Mouse (Mus musculus) heart, embryonic 15.5 days (tissue): ENCODE measurements around the gene Arcn1. TPM values are rescaled to one million over a fixed set of nuclear protein-coding genes. Genes with fewer than 3 reads are reported as not detected.

ENCODE experiments used
- ATAC-seq: fragments of 200-750 bp; cut with Nextera tagmentation; replicated peaks from 2 replicates; pipeline ENCODE4 v1.8.0; 2017; ENCODE audit warnings: low read depth, moderate TSS enrichment; ENCODE audit not compliant: insufficient number of reproducible peaks, insufficient read depth, low FRiP score
- H3K27ac ChIP-seq: fragments of 300-500 bp; sonication (generic); 2 replicates; pipeline ENCODE4 v1.5.1; 2015; ENCODE audit warnings: mild to moderate bottlenecking, inconsistent platforms
- H3K27me3 ChIP-seq: fragments of 300-500 bp; sonication (generic); 2 replicates; pipeline ENCODE4 v1.6.1; 2015; ENCODE audit warnings: inconsistent platforms
- H3K36me3 ChIP-seq: fragments of 300-500 bp; sonication (generic); 2 replicates; pipeline ENCODE4 v1.6.1; 2015; ENCODE audit warnings: mild to moderate bottlenecking, inconsistent platforms
- H3K4me1 ChIP-seq: fragments of 300-500 bp; sonication (generic); replicated peaks from 2 replicates; pipeline ENCODE4 v1.6.1; 2015; ENCODE audit warnings: inconsistent platforms
- H3K4me2 ChIP-seq: fragments of 300-500 bp; sonication (generic); 2 replicates; pipeline ENCODE4 v1.6.1; 2015; ENCODE audit warnings: inconsistent platforms, mild to moderate bottlenecking, moderate library complexity
- H3K4me3 ChIP-seq: fragments of 300-500 bp; sonication (generic); 2 replicates; pipeline ENCODE4 v1.5.1; 2015; ENCODE audit warnings: mild to moderate bottlenecking, inconsistent platforms
- H3K9ac ChIP-seq: fragments of 300-500 bp; sonication (generic); 2 replicates; pipeline ENCODE4 v1.6.1; 2015; ENCODE audit warnings: mild to moderate bottlenecking, inconsistent platforms
- H3K9me3 ChIP-seq: fragments of 300-500 bp; sonication (generic); replicated peaks from 2 replicates; pipeline ENCODE4 v1.6.1; 2016; ENCODE audit warnings: inconsistent platforms
- WGBS: fragments of 180-500 bp; shearing (Covaris S2); methylation state at CpG from one replicate; pipeline ENCODE4 v1.1.7; 2015; ENCODE audit warnings: mixed read lengths; 5-methylcytosine and 5-hydroxymethylcytosine counted together
- polyA plus RNA-seq: library from polyadenylated mRNA; unstranded; fragments of >200 nt; fragmentation: Nextera tagmentation; extraction: Ambion mirVana; gene quantifications from 2 replicates; pipeline ENCODE4 v1.2.1, GENCODE M21; 2015

The Arcn1 gene
- polyA plus RNA-seq, 1 experiment from 2014 or later: 106 TPM

- Histone ChIP-seq H3K4me2 (no peak overlapping the region), H3K4me3 (no peak overlapping the region), H3K9me3 (no peaks in the 10 kb centered on the region), H3K27me3 (no peaks in the 10 kb centered on the region), H3K27ac (no peak overlapping the region; the same call in 1 of the 2 replicates), H3K4me1 (peaks cover 62% of the 10 kb centered on the region), H3K36me3 (peaks cover 20% of the 10 kb centered on the region), H3K9ac (no peak overlapping the region)
- no peak for ATAC-seq
- 85% methylated on average over 12 of the region's 12 CpGs for WGBS
Measured at GRCm38 (mm10) chr9:44718937-44719631, 48.6 kb downstream of the Arcn1 start.

- peaks cover 20% of the 10 kb centered on the region for H3K36me3 ChIP-seq
- H3K4me2 ChIP-seq: no peak overlapping the region
- no peaks in the 10 kb centered on the region for H3K27me3 ChIP-seq
- no peaks in the 10 kb centered on the region for H3K9me3 ChIP-seq
- peak overlapping the region; percentile 71 for H3K27ac ChIP-seq
- WGBS: 69% methylated on average over 10 of the region's 10 CpGs
- no peak for ATAC-seq
- H3K4me1 ChIP-seq: peaks cover 50% of the 10 kb centered on the region
- no peak overlapping the region for H3K4me3 ChIP-seq
- no peak overlapping the region for H3K9ac ChIP-seq
Measured at GRCm38 (mm10) chr9:44717822-44718242, 49.8 kb downstream of the Arcn1 start.

DNA sequence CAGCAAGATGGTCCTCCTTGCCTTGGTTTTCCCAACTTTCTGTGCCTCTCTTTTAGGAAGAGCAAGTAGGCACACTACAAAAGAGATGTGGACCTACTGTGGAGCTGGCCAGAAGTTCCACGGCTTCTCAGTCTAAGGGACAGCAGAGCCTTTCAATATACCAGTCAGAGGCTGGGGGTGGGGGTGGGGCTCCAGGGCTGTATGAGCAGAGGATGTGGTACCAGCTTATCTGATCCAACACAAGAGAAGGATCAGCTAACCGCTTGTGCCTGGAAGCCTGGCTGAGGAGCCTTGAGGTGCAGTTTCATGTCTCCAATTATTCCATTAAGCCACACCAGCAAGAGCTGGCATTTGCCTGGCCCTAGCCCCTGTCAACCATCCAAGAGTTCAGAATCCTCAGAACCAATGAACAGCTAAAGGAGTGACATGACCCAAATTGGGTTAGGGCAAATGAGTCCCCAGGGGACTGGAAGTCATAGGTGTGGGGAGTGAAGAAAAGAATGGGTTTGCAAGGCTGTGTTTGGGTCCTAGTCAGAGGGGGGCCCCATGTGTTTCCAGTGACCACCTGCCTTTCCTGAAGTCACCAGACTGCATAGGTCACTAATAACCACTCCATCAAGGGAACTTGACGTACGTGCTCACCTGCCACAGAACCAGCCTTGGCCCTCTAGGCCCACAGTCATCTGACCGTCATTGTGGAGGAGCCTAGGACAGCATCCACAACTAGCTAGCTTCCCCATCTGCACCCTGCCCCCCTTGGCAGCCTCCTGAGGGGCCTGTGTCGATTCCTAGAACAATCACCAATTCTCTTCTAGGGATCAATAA, 50.4 kb downstream of the Arcn1 start:
- Histone ChIP-seq H3K36me3 (peaks cover 25% of the 10 kb centered on the region), H3K4me2 (no peak overlapping the region), H3K9me3 (no peaks in the 10 kb centered on the region), H3K27ac (peak overlapping the region; percentile 71; the same call in 1 of the 2 replicates), H3K4me3 (no peak overlapping the region), H3K27me3 (no peaks in the 10 kb centered on the region), H3K9ac (no peak overlapping the region), H3K4me1 (peaks cover 44% of the 10 kb centered on the region)
- 71% methylated on average over 6 of the region's 6 CpGs for WGBS
- no peak for ATAC-seq

DNA sequence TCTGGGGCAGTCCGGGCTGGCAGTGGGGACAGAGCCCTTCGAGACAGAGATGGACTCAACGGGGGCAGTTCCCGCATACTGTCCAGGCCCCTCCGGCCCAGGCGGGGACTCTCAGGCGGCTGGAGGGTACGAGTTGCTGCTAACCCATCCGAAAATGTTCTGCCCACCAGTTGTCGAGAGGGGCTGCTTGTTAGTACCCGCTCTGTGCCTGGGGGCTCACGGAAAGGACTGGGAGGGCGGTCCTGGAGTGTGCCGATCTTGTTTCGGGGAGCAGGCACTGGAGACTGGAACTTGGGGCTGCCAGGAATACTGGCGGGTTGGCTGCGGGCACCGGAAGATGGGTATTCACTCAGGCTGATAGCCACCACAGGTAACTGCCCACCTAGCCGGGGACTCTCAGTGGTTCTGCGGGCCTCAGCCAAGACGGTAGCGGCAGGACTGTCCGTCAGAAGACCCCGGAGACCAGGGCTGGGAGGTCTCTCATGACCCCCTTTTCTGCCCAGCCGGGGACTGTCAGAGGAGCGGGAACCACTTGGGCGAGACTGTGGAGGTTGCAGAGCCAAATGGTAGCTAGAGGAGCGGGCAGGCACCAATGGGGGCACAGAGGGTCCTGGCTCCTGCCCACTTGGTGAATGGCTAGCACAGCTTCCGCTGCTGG, 51.8 kb downstream of the Arcn1 start:
- Histone ChIP-seq H3K4me3 (no peak overlapping the region), H3K4me1 (peaks cover 36% of the 10 kb centered on the region), H3K36me3 (peaks cover 32% of the 10 kb centered on the region), H3K27me3 (no peaks in the 10 kb centered on the region), H3K4me2 (no peak overlapping the region), H3K27ac (no peak overlapping the region), H3K9me3 (no peaks in the 10 kb centered on the region), H3K9ac (no peak overlapping the region)
- WGBS: 92% methylated on average over 29 of the region's 29 CpGs
- no peak for ATAC-seq

DNA sequence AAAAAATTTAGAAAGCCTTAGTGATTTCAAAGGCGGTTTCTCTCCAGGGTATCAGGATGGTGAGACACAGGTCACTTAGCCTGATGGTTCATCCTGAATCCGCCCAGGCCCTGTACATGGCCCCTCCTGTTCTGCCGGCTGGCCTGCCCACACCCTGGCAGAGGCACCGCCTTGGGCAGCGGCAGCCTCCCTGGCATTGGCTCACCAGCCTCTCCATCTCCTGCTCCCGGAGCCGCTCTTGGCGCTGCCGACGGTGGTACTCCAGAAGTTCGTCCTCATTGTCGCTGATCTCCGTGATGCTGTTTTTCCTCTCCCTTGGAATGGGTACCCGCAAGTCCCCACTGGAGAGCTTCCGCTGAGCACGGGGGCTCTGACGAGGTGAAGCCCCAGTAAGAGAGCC, 52.5 kb downstream of the Arcn1 start:
- 84% methylated on average over 17 of the region's 17 CpGs for WGBS

GRCm38 (mm10) chr9:44713574-44713973, 54.1 kb downstream of the Arcn1 start:
- H3K27me3 ChIP-seq: no peaks in the 10 kb centered on the region
- H3K9me3 ChIP-seq: no peaks in the 10 kb centered on the region
- no peak overlapping the region for H3K4me3 ChIP-seq
- no peak overlapping the region for H3K9ac ChIP-seq
- 58% methylated on average over 2 of the region's 2 CpGs for WGBS
- no peak overlapping the region for H3K27ac ChIP-seq
- ATAC-seq: no peak
- peaks cover 39% of the 10 kb centered on the region for H3K36me3 ChIP-seq
- peaks cover 28% of the 10 kb centered on the region for H3K4me1 ChIP-seq
- H3K4me2 ChIP-seq: no peak overlapping the region

More for the DNA sequence above, 52.5 kb downstream of the Arcn1 start:
- no peak for ATAC-seq
- Histone ChIP-seq H3K36me3 (peaks cover 39% of the 10 kb centered on the region), H3K9me3 (no peaks in the 10 kb centered on the region), H3K27me3 (no peaks in the 10 kb centered on the region), H3K4me1 (peaks cover 29% of the 10 kb centered on the region), H3K4me2 (no peak overlapping the region), H3K4me3 (no peak overlapping the region), H3K27ac (no peak overlapping the region), H3K9ac (no peak overlapping the region)

- 76% methylated on average over 6 of the region's 6 CpGs for WGBS
- Histone ChIP-seq H3K4me3 (no peak overlapping the region), H3K36me3 (peaks cover 39% of the 10 kb centered on the region), H3K9me3 (no peaks in the 10 kb centered on the region), H3K27ac (no peak overlapping the region), H3K27me3 (no peaks in the 10 kb centered on the region), H3K4me1 (peaks cover 26% of the 10 kb centered on the region), H3K9ac (no peak overlapping the region), H3K4me2 (no peak overlapping the region)
- ATAC-seq: no peak
Measured at GRCm38 (mm10) chr9:44713080-44713479, 54.6 kb downstream of the Arcn1 start.

- Histone ChIP-seq H3K4me1 (peaks cover 20% of the 10 kb centered on the region), H3K9ac (no peak overlapping the region), H3K4me2 (no peak overlapping the region), H3K9me3 (no peaks in the 10 kb centered on the region), H3K27me3 (no peaks in the 10 kb centered on the region), H3K4me3 (no peak overlapping the region), H3K27ac (no peak overlapping the region), H3K36me3 (peaks cover 43% of the 10 kb centered on the region)
- WGBS: 63% methylated on average over 17 of the region's 17 CpGs
- ATAC-seq: no peak
Measured at GRCm38 (mm10) chr9:44711602-44712001, 56.0 kb downstream of the Arcn1 start.

GRCm38 (mm10) chr9:44710213-44710612, 57.4 kb downstream of the Arcn1 start:
- ATAC-seq: no peak
- H3K36me3 ChIP-seq: peaks cover 38% of the 10 kb centered on the region; the same call in 1 of the 2 replicates

GRCm38 (mm10) chr9:44709600-44709999, 58.0 kb downstream of the Arcn1 start:
- Histone ChIP-seq H3K4me2 (no peak overlapping the region), H3K9ac (no peak overlapping the region), H3K9me3 (no peaks in the 10 kb centered on the region), H3K27ac (peak overlapping the region; percentile 63; the same call in 1 of the 2 replicates), H3K4me3 (no peak overlapping the region), H3K4me1 (peaks cover 20% of the 10 kb centered on the region), H3K27me3 (no peaks in the 10 kb centered on the region), H3K36me3 (peaks cover 36% of the 10 kb centered on the region; the same call in 1 of the 2 replicates)
- WGBS: 62% methylated on average over 2 of the region's 2 CpGs
- ATAC-seq: no peak

More at GRCm38 (mm10) chr9:44710213-44710612, 57.4 kb downstream of the Arcn1 start:
- Histone ChIP-seq H3K9ac (no peak overlapping the region), H3K27ac (no peak overlapping the region), H3K27me3 (no peaks in the 10 kb centered on the region), H3K4me3 (no peak overlapping the region), H3K9me3 (no peaks in the 10 kb centered on the region), H3K4me1 (peaks cover 20% of the 10 kb centered on the region), H3K4me2 (no peak overlapping the region)
- 69% methylated on average over 5 of the region's 5 CpGs for WGBS

DNA sequence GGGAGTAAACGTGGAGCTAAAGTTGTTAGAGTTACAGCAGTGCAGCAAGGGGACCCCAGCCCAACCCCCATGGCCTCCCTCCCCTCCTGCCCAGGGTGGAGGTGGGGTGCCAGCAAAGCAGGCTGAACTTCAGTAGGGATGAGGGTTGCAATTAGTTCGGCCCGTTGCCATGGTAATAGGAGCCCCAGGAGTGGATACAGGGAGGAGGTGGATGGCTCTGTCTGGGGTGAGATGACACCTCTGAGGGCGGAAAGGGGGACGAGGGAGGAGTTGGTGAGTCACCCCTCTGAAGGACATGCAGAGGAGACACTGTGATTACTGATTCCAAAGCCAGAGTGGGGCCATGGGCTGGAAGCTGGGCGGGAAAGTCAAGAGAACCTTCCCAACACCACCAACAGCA, 58.7 kb downstream of the Arcn1 start:
- peaks cover 33% of the 10 kb centered on the region; the same call in 1 of the 2 replicates for H3K36me3 ChIP-seq
- H3K9ac ChIP-seq: peak overlapping the region; percentile 54; the same call in 1 of the 2 replicates
- peak overlapping the region; percentile 73 for H3K4me2 ChIP-seq
- H3K9me3 ChIP-seq: no peaks in the 10 kb centered on the region
- peaks cover 20% of the 10 kb centered on the region for H3K4me1 ChIP-seq
- ATAC-seq: peak; percentile 33; the same call in 1 of the 2 replicates
- H3K4me3 ChIP-seq: peak overlapping the region; percentile 52
- peak overlapping the region; percentile 63 for H3K27ac ChIP-seq
- 26% methylated on average over 6 of the region's 6 CpGs for WGBS
- no peaks in the 10 kb centered on the region for H3K27me3 ChIP-seq
